Mouse (Mus musculus) myocyte (in vitro differentiated cells): Measurements from ENCODE around the gene Ntf5. TPM values are rescaled to one million over a fixed set of nuclear protein-coding genes. Genes with fewer than 3 reads are reported as not detected.
A peak's percentile ranks its signal among the peaks of the same experiment; 100 is the strongest.
"Not testable (repeated sequence)": the region's sequence is repeated elsewhere in the genome, so short reads cannot be mapped to it uniquely, and the experiment has no call there.

ENCODE experiments used
- H3K27me3 ChIP-seq: one replicate; pipeline ENCODE4 v1.6.1; 2011; ENCODE audit not compliant: control insufficient read depth, insufficient read depth, insufficient read length
- H3K36me3 ChIP-seq: one replicate; pipeline ENCODE4 v1.6.1; 2011; ENCODE audit not compliant: control insufficient read depth, insufficient read depth
- H3K4me2 ChIP-seq: one replicate; pipeline ENCODE4 v1.6.1; 2011; ENCODE audit warnings: low read depth, control low read depth
- H3K4me3 ChIP-seq: one replicate; pipeline ENCODE4 v1.5.1; 2011; ENCODE audit warnings: mild to moderate bottlenecking, control low read depth, moderate library complexity
- H3K79me2 ChIP-seq: one replicate; pipeline ENCODE4 v1.6.1; 2011; ENCODE audit not compliant: control insufficient read depth, insufficient read depth
- H3ac ChIP-seq: one replicate; pipeline ENCODE4 v1.6.1; 2011; ENCODE audit not compliant: control insufficient read depth, insufficient read length
- CEBPB ChIP-seq: IDR thresholded peaks from 2 replicates; pipeline ENCODE4 v1.6.1; 2011; ENCODE audit warnings: mild to moderate bottlenecking, moderate library complexity; ENCODE audit not compliant: poor library complexity, insufficient read depth, severe bottlenecking
- E2F4 ChIP-seq: IDR thresholded peaks from one replicate; pipeline ENCODE4 v1.6.1; 2011; ENCODE audit warnings: mild to moderate bottlenecking, control low read depth, moderate library complexity; ENCODE audit not compliant: insufficient read depth
- MAX ChIP-seq: IDR thresholded peaks from one replicate; pipeline ENCODE4 v1.6.1; 2011; ENCODE audit warnings: low read depth, mild to moderate bottlenecking, control low read depth
- MYOD1 ChIP-seq, 3 experiments: IDR thresholded peaks; one replicate each; pipeline ENCODE4 v1.6.1; 2011; ENCODE audit warnings: control low read depth in 2 of 3, low read depth in 2 of 3, mild to moderate bottlenecking in 2 of 3, moderate library complexity in 1 of 3; ENCODE audit not compliant: insufficient read length in 2 of 3, control insufficient read depth in 1 of 3
- MYOG ChIP-seq, 3 experiments: IDR thresholded peaks; one replicate each; pipeline ENCODE4 v1.6.1; 2011; ENCODE audit warnings: control low read depth in 2 of 3, low read depth in 2 of 3, mild to moderate bottlenecking in 2 of 3; ENCODE audit not compliant: insufficient read length in 2 of 3, control insufficient read depth in 1 of 3, insufficient read depth in 1 of 3
- POLR2A ChIP-seq: IDR thresholded peaks from one replicate; pipeline ENCODE4 v1.6.1; 2011; ENCODE audit warnings: low read depth, mild to moderate bottlenecking, control low read depth, moderate library complexity; ENCODE audit not compliant: insufficient read length
- POLR2AphosphoS2 ChIP-seq: IDR thresholded peaks from one replicate; pipeline ENCODE4 v1.6.1; 2011; ENCODE audit warnings: low read depth, control low read depth; ENCODE audit not compliant: insufficient read length
- REST ChIP-seq: IDR thresholded peaks from one replicate; pipeline ENCODE4 v1.6.1; 2011; ENCODE audit warnings: mild to moderate bottlenecking, control low read depth, moderate library complexity; ENCODE audit not compliant: insufficient read depth, insufficient read length
- SRF ChIP-seq: IDR thresholded peaks from one replicate; pipeline ENCODE4 v1.6.1; 2011; ENCODE audit warnings: low read depth; ENCODE audit not compliant: control insufficient read depth, insufficient read length
- TCF12 ChIP-seq: IDR thresholded peaks from one replicate; pipeline ENCODE4 v1.6.1; 2011; ENCODE audit warnings: mild to moderate bottlenecking, control low read depth; ENCODE audit not compliant: poor library complexity, insufficient read depth, severe bottlenecking
- TCF3 ChIP-seq: IDR thresholded peaks from one replicate; pipeline ENCODE4 v1.6.1; 2011; ENCODE audit warnings: low read depth, control low read depth; ENCODE audit not compliant: insufficient read length
- USF1 ChIP-seq: IDR thresholded peaks from one replicate; pipeline ENCODE4 v1.6.1; 2011; ENCODE audit warnings: low read depth, mild to moderate bottlenecking, control low read depth, moderate library complexity
- polyA plus RNA-seq: library from polyadenylated mRNA; unstranded; fragments of >200 nt; fragmentation: generic; extraction: Trizol; gene quantifications from one replicate; pipeline ENCODE4 v1.2.1, GENCODE M21; 2012; ENCODE audit warnings: missing spikeins

Gene Ntf5
- polyA plus RNA-seq, 1 experiment: 1.9 TPM

GRCm38 (mm10) chr7:45457204-45458060 lies 43.9 kb downstream of the Ntf5 start:
- H3K36me3 ChIP-seq: peaks cover 37% of the 10 kb centered on the region
- H3K4me3 ChIP-seq: peak overlapping the region; percentile 99
- peak overlapping the region; percentile 18 for H3ac ChIP-seq
- no peak for TF ChIP-seq REST
- TF ChIP-seq POLR2AphosphoS2: peak; percentile 99
- peak; percentile 39 for TF ChIP-seq USF1
- TF ChIP-seq POLR2A: peak; percentile 80
- peaks cover 29% of the 10 kb centered on the region for H3K79me2 ChIP-seq
- H3K4me2 ChIP-seq: peak overlapping the region; percentile 96
- no peaks in the 10 kb centered on the region for H3K27me3 ChIP-seq

DNA sequence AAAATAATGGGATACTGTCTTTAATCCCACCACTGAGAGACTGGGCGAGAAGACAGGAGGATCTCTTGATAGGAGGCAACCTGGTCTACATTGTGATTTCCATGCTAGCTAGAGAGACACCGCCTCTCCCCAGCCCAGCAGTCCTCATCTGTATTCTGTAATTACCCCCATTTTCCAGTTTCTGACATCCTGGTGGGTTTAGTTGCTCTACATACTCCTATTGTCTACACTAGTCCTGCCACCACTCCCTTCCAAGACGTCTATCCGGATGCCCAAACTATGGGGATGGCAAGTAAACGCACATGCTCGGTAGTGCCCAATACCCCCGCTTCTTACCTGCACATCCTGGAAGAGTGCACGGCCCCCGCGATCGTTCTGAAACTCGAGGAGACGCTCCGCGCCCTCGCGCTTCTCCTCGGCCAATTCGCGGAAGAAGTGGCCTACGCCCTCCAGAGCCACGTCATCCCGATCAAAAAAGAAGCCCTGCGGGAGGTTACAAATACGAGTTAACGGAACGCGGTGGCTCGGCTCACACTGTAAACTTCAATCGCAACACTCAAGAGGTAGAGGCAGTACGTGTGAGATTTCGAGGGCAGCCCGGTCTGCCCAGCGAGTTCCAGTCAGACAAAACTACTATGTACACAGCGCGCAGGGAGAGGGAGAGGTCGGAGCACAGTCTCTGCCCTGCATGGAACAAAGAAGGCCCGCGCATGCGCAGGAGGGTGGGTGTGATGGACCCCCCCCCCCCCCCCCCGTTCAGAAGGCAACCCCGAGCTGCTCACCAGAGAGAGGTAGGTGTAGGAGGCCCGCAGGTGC lies 45.5 kb downstream of the Ntf5 start:
- peak overlapping the region; percentile 61 for H3ac ChIP-seq
- peak overlapping the region; percentile 96 for H3K4me2 ChIP-seq
- H3K79me2 ChIP-seq: peaks cover 33% of the 10 kb centered on the region
- H3K27me3 ChIP-seq: no peaks in the 10 kb centered on the region
- peak overlapping the region; percentile 99 for H3K4me3 ChIP-seq
- no peak for TF ChIP-seq SRF
- TF ChIP-seq POLR2A: peak; percentile 34
- TF ChIP-seq E2F4: no peak
- no peak for TF ChIP-seq MYOD1 (IDR thresholded peaks at IDR 0.05; ENCODE audit: control insufficient read depth in 1 of 3, insufficient read length in 2 of 3, low read depth in 2 of 3)
- TF ChIP-seq CEBPB: no peak
- TF ChIP-seq POLR2AphosphoS2: peak; percentile 65
- no peak for TF ChIP-seq MAX
- H3K36me3 ChIP-seq: peaks cover 35% of the 10 kb centered on the region

DNA sequence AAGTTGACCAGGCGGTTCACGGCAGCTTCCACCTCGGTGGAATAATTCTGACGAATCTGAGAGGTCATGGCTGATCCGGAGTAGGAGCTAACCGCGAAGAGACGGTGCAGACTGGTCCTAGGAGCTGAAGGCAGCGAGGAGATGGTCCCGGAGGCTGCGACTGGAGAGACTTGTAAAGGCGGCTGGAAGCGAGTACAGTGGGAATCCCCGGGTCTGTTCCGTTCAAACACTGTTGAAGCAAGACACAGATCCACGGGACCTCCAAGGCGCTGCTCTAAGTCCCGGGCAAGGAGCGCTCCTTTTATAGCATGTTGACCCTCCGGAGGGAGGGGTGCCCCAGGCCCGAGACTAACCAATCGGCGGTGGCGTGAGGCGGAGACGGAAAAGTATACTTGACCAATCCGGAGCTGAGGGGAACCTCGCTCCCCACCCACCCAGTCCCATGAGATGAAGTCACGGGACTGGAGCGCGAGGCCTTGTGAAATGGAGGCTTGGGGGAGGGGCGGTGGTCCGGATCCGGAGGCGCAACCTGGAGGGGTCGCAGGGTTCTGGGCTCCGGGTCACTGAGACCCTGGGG lies 46.2 kb downstream of the Ntf5 start, which contains the start of gene Ftl1:
Gene Ftl1, minus strand, starts transcription at position 321 of the 577 bp plus-strand sequence.
- Histone ChIP-seq H3K36me3 (peaks cover 37% of the 10 kb centered on the region), H3ac (peak within 1 kb of the TSS; percentile 61), H3K79me2 (peaks cover 40% of the 10 kb centered on the region), H3K4me2 (peak within 1 kb of the TSS; percentile 100), H3K4me3 (peak within 1 kb of the TSS; percentile 99)
- TF ChIP-seq POLR2AphosphoS2: peak; percentile 84
- TF ChIP-seq USF1: peak; percentile 53
- TF ChIP-seq POLR2A: peak; percentile 75
- H3K27me3 ChIP-seq: not testable (repeated sequence)

DNA sequence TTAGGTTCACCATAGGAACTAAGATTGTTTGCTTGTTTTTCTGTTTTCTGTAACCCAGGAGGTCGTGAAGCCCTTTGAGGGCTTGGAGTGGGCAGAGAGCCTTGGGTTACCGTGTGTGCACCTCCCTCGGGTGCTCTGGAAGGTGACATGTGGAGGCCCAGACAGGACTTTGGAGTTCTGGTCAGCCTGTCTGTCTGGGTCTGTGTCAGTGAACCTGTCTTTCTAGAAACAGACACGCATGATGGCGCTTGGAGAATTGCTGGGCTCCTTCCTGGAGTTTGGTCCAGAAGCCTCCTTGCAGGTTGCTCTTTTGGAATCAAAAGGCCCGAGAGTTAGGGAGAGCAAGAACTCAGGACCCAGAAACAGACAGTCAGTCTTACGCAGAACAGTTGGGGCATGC lies 46.9 kb downstream of the Ntf5 start:
- Histone ChIP-seq H3ac (peak overlapping the region; percentile 61), H3K4me3 (peak overlapping the region; percentile 99), H3K36me3 (peaks cover 40% of the 10 kb centered on the region), H3K27me3 (no peaks in the 10 kb centered on the region), H3K79me2 (peaks cover 47% of the 10 kb centered on the region), H3K4me2 (peak overlapping the region; percentile 100)
- no peak for TF ChIP-seq E2F4

- no peak overlapping the region for H3ac ChIP-seq
- peak overlapping the region; percentile 100 for H3K4me2 ChIP-seq
- peaks cover 52% of the 10 kb centered on the region for H3K79me2 ChIP-seq
- TF ChIP-seq REST (no peak), TCF12 (peak; percentile 69), MAX (no peak), TCF3 (peak; percentile 40), USF1 (no peak), E2F4 (no peak), POLR2AphosphoS2 (peak; percentile 91), CEBPB (no peak), MYOG (IDR thresholded peaks at IDR 0.05; ENCODE audit: control insufficient read depth in 1 of 3, insufficient read depth in 1 of 3, insufficient read length in 2 of 3, low read depth in 2 of 3) (peak in 2 of 3 experiments; percentile 77 to 94), SRF (peak; percentile 51), POLR2A (peak; percentile 78), MYOD1 (IDR thresholded peaks at IDR 0.05; ENCODE audit: control insufficient read depth in 1 of 3, insufficient read length in 2 of 3, low read depth in 2 of 3) (peak in 2 of 3 experiments; percentile 91 to 96)
- peak overlapping the region; percentile 99 for H3K4me3 ChIP-seq
- H3K36me3 ChIP-seq: peaks cover 40% of the 10 kb centered on the region
- no peaks in the 10 kb centered on the region for H3K27me3 ChIP-seq
These were observed 47.4 kb downstream of the Ntf5 start for GRCm38 (mm10) chr7:45460860-45461314.
